Mouse (Mus musculus) heart, postnatal 0 days (tissue): ENCODE measurements around the gene Gng11.

Experiments
- CTCF ChIP-seq: IDR thresholded peaks from 2 replicates; pipeline ENCODE4 v1.5.1; 2016; ENCODE audit warnings: antibody characterized with exemption, control low read depth, low read depth
- EP300 ChIP-seq: IDR thresholded peaks from 2 replicates; pipeline ENCODE4 v1.6.1; 2016; ENCODE audit warnings: antibody characterized with exemption, low read depth

DNA sequence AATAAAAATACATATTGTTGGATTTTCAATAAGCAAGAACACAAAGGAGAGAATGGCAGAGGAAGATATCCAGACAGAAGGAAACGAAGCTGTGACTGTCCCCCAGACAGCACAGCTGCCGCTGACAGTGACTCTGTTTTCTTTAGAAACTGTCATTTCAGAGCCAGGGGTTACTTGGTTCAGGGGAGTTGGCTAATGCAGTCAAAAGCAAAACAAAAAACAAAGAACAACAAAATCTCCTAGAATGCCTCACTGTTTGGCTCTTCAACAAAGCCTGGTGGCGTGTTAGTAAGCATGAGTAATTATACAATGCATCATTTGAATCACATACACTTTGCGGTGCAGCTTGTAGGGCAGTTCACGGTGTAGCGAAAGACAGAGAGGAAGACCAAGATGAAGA lies 4.4 kb upstream of the Gng11 start:
- TF ChIP-seq CTCF = no peak
- TF ChIP-seq EP300 = no peak
